Mouse (Mus musculus) limb, embryonic 15.5 days (tissue): ENCODE measurements around the gene Ppm1e. TPM values are rescaled to one million over a fixed set of nuclear protein-coding genes. Genes with fewer than 3 reads are reported as not detected.

Experiments
- ATAC-seq: fragments of 200-750 bp; cut with Nextera tagmentation; 2 replicates; pipeline ENCODE4 v1.8.0; 2017; ENCODE audit warnings: low read depth, moderate TSS enrichment; ENCODE audit not compliant: insufficient number of reproducible peaks, low FRiP score, low TSS enrichment
- H3K27ac ChIP-seq: fragments of 300-500 bp; sonication (generic); 2 replicates; pipeline ENCODE4 v1.5.1; 2015; ENCODE audit warnings: moderate library complexity, mild to moderate bottlenecking, inconsistent platforms
- H3K27me3 ChIP-seq: fragments of 300-500 bp; sonication (generic); 2 replicates; pipeline ENCODE4 v1.6.1; 2015; ENCODE audit warnings: inconsistent platforms
- H3K36me3 ChIP-seq: fragments of 300-500 bp; sonication (generic); 2 replicates; pipeline ENCODE4 v1.6.1; 2015; ENCODE audit warnings: inconsistent platforms
- H3K4me1 ChIP-seq: fragments of 300-500 bp; sonication (generic); 2 replicates; pipeline ENCODE4 v1.6.1; 2015; ENCODE audit warnings: inconsistent platforms
- H3K4me2 ChIP-seq: fragments of 300-500 bp; sonication (generic); 2 replicates; pipeline ENCODE4 v1.6.1; 2015; ENCODE audit warnings: mild to moderate bottlenecking, inconsistent platforms
- H3K4me3 ChIP-seq: fragments of 300-500 bp; sonication (generic); 2 replicates; pipeline ENCODE4 v1.5.1; 2015; ENCODE audit warnings: mild to moderate bottlenecking, inconsistent platforms
- H3K9ac ChIP-seq: fragments of 300-500 bp; sonication (generic); 2 replicates; pipeline ENCODE4 v1.6.1; 2015; ENCODE audit warnings: inconsistent platforms
- H3K9me3 ChIP-seq: fragments of 300-500 bp; sonication (generic); 2 replicates; pipeline ENCODE4 v1.6.1; 2016; ENCODE audit warnings: inconsistent platforms
- WGBS: fragments of 180-500 bp; shearing (Covaris S2); methylation state at CpG from one replicate; pipeline ENCODE4 v1.1.7; 2015; 5-methylcytosine and 5-hydroxymethylcytosine counted together
- polyA plus RNA-seq: library from polyadenylated mRNA; unstranded; fragments of >200 nt; fragmentation: Nextera tagmentation; extraction: Ambion mirVana; gene quantifications from 2 replicates; pipeline ENCODE4 v1.2.1, GENCODE M21; 2015

Gene Ppm1e
- polyA plus RNA-seq, 1 experiment from 2014 or later = 2.3 TPM

GRCm38 (mm10) chr11:87246107-87246651, 112.6 kb downstream of the Ppm1e start:
- Histone ChIP-seq H3K27me3 (peaks cover 15% of the 10 kb centered on the region; the same call in 1 of the 2 replicates), H3K9me3 (no peaks in the 10 kb centered on the region), H3K9ac (no peak overlapping the region), H3K27ac (no peak overlapping the region), H3K4me2 (no peak overlapping the region), H3K36me3 (no peaks in the 10 kb centered on the region), H3K4me3 (no peak overlapping the region), H3K4me1 (peaks cover 14% of the 10 kb centered on the region)
- 27% methylated on average over 4 of the region's 4 CpGs for WGBS
- ATAC-seq = no peak

- peaks cover 14% of the 10 kb centered on the region for H3K4me1 ChIP-seq
- H3K9ac ChIP-seq = no peak overlapping the region
- no peak overlapping the region for H3K27ac ChIP-seq
- no peak overlapping the region for H3K4me2 ChIP-seq
- no peaks in the 10 kb centered on the region for H3K36me3 ChIP-seq
- no peak overlapping the region for H3K4me3 ChIP-seq
- no peak for ATAC-seq
- H3K27me3 ChIP-seq = peaks cover 13% of the 10 kb centered on the region; the same call in 1 of the 2 replicates
- WGBS = 60% methylated on average over 9 of the region's 9 CpGs
- H3K9me3 ChIP-seq = no peaks in the 10 kb centered on the region
Observed at GRCm38 (mm10) chr11:87245171-87245840, 113.5 kb downstream of the Ppm1e start.

DNA sequence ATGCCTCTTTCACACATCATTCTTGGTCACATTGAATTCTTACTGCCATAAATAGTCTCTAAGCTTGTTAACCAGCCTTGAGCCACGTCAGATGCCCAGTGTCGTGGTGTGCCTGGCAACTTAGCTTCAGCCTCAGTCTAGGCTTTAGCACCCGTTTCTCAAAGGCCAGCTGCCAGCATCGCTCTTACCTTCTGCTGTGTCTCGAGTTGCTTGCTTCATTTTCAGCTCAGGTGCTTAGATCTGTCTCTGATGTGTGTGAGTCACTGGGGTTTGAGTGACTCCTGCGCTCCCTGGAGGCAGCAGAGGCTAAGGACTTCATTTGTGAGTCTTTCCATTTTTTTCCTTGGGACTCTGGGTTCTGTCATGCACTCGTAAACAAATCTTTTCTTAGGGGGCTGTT, 117.6 kb downstream of the Ppm1e start:
- H3K4me3 ChIP-seq = no peak overlapping the region
- peaks cover 8% of the 10 kb centered on the region for H3K4me1 ChIP-seq
- 61% methylated on average over 7 of the region's 7 CpGs for WGBS
- no peak overlapping the region for H3K4me2 ChIP-seq
- ATAC-seq = no peak
- no peaks in the 10 kb centered on the region; the same call in 1 of the 2 replicates for H3K36me3 ChIP-seq
- no peak overlapping the region for H3K27ac ChIP-seq
- H3K27me3 ChIP-seq = peaks cover 3% of the 10 kb centered on the region; the same call in 1 of the 2 replicates
- H3K9ac ChIP-seq = no peak overlapping the region
- H3K9me3 ChIP-seq = no peaks in the 10 kb centered on the region

DNA sequence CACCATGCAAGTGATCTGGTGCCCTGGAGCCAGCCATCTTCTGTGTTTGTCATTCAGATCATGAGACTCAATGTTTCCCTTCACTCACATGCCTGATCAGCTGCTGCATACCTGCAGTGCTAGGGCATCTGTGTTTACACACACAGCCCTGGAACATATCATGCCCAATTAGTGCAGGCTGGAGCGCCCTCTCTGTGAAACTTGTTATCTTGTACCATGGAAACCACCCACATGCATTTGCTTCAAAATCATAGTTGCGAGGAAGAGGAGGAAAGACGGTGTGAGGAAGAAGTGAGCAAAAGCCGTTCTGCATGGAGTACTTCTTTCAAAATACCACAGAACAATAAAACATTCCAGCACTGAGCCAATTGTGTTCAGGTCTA, 118.0 kb downstream of the Ppm1e start:
- Histone ChIP-seq H3K4me1 (peaks cover 4% of the 10 kb centered on the region), H3K9me3 (no peaks in the 10 kb centered on the region), H3K36me3 (no peaks in the 10 kb centered on the region; the same call in 1 of the 2 replicates), H3K9ac (no peak overlapping the region), H3K4me3 (no peak overlapping the region), H3K27me3 (peaks cover 3% of the 10 kb centered on the region; the same call in 1 of the 2 replicates), H3K4me2 (no peak overlapping the region), H3K27ac (no peak overlapping the region)
- ATAC-seq = no peak
- 85% methylated on average over 4 of the region's 4 CpGs for WGBS

DNA sequence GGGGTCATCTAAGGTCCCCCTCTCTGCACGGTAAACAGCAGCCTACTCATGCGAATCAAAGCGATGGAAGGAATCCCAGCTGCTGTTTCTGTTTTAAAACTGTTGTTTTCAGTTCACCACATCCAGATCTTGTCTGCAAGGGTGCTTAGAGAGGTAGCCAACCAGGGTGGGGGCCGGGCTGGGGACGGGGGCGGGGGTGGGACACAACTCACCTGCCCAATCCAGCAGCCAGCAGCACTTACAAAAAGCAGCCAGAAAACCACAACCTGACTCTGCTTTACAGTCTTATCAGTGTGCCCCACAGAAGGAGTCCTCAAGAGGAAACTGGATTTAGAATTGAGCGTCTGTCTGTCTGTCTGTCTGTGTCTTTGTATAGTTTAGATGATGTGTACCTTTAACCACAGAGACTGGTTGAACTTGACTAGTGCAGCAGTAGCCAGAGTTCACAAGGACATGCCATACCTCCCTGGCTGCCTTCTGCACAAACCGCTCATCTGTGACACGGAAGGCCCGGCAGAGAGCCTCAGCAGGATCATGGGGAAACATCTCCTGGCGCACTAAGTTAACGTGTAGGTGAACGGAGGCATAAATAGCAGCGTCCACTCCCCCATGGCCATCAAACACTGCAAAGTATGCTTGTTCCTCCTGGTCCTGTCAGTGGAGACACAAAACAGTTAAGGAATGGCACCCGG, 118.5 kb downstream of the Ppm1e start:
- WGBS = 90% methylated on average over 15 of the region's 15 CpGs
- H3K4me2 ChIP-seq = no peak overlapping the region
- no peaks in the 10 kb centered on the region; the same call in 1 of the 2 replicates for H3K36me3 ChIP-seq
- no peak for ATAC-seq
- peaks cover 3% of the 10 kb centered on the region; the same call in 1 of the 2 replicates for H3K27me3 ChIP-seq
- H3K27ac ChIP-seq = no peak overlapping the region
- H3K4me1 ChIP-seq = no peaks in the 10 kb centered on the region
- H3K9me3 ChIP-seq = no peaks in the 10 kb centered on the region
- H3K4me3 ChIP-seq = no peak overlapping the region
- H3K9ac ChIP-seq = no peak overlapping the region

GRCm38 (mm10) chr11:87238891-87239530, 119.8 kb downstream of the Ppm1e start:
- H3K9ac ChIP-seq = no peak overlapping the region

DNA sequence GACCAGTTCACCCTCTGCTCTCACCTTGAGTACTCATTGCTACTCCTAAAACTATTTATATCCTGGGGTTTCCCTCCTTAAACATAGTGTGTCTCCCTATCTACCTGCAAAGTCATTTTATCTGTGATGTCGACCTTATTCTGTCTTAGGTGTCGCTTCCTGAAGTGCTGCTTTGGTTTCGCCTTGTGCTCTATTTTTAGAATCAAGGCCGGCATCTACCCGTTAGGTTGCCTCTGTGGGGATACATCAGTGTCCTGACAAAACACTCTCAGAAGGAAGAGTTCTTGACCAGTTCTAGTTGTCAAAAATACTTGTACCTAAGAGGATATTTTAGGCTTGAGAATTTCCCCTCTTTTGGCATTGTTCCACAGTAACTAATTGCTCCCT, 123.3 kb downstream of the Ppm1e start:
- Histone ChIP-seq H3K9me3 (no peaks in the 10 kb centered on the region), H3K27me3 (no peaks in the 10 kb centered on the region), H3K4me1 (no peaks in the 10 kb centered on the region), H3K9ac (no peak overlapping the region), H3K36me3 (peaks cover 5% of the 10 kb centered on the region; the same call in 1 of the 2 replicates), H3K4me3 (no peak overlapping the region), H3K27ac (no peak overlapping the region), H3K4me2 (no peak overlapping the region)
- 76% methylated on average over 5 of the region's 5 CpGs for WGBS
- no peak for ATAC-seq

More at GRCm38 (mm10) chr11:87238891-87239530, 119.8 kb downstream of the Ppm1e start:
- Histone ChIP-seq H3K27ac (no peak overlapping the region), H3K27me3 (peaks cover 1% of the 10 kb centered on the region; the same call in 1 of the 2 replicates), H3K4me2 (no peak overlapping the region), H3K9me3 (no peaks in the 10 kb centered on the region), H3K4me1 (no peaks in the 10 kb centered on the region), H3K4me3 (no peak overlapping the region), H3K36me3 (peaks cover 5% of the 10 kb centered on the region; the same call in 1 of the 2 replicates)
- no peak for ATAC-seq
- 85% methylated on average over 7 of the region's 7 CpGs for WGBS

GRCm38 (mm10) chr11:87234743-87235485, 123.9 kb downstream of the Ppm1e start:
- Histone ChIP-seq H3K9ac (no peak overlapping the region), H3K27ac (no peak overlapping the region), H3K27me3 (no peaks in the 10 kb centered on the region), H3K9me3 (no peaks in the 10 kb centered on the region), H3K36me3 (peaks cover 5% of the 10 kb centered on the region; the same call in 1 of the 2 replicates), H3K4me3 (no peak overlapping the region), H3K4me2 (no peak overlapping the region), H3K4me1 (no peaks in the 10 kb centered on the region)
- no peak for ATAC-seq
- 87% methylated on average over 12 of the region's 12 CpGs for WGBS

- ATAC-seq = no peak
- no peak overlapping the region for H3K9ac ChIP-seq
- 89% methylated on average over 5 of the region's 5 CpGs for WGBS
- H3K4me3 ChIP-seq = no peak overlapping the region
- no peak overlapping the region for H3K4me2 ChIP-seq
- H3K27me3 ChIP-seq = no peaks in the 10 kb centered on the region
- peaks cover 5% of the 10 kb centered on the region; the same call in 1 of the 2 replicates for H3K36me3 ChIP-seq
- no peak overlapping the region for H3K27ac ChIP-seq
- H3K4me1 ChIP-seq = no peaks in the 10 kb centered on the region
- H3K9me3 ChIP-seq = no peaks in the 10 kb centered on the region
Observed at GRCm38 (mm10) chr11:87233377-87233776, 125.4 kb downstream of the Ppm1e start.

DNA sequence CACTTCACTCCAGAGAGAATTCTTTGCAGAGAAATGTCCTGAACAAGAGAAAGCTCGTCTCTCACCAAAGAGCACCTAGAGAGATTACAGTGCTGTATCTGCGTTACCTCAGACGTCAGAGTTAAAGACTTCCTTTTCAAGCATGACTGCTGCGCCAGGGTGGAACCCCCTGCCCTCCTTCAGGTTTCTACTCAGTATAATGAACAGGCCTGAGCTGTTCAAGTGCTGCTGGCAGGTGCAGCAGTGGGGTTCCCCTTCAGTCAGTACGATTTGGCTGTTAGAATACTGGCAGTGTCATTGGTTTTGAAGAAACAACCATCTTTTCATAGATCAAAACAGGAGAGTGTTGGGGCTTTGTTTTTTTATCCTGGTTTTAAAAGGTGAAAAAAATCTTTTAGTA, 131.8 kb downstream of the Ppm1e start:
- no peak overlapping the region for H3K4me2 ChIP-seq

GRCm38 (mm10) chr11:87222686-87223085, 136.1 kb downstream of the Ppm1e start:
- no peak for ATAC-seq
- Histone ChIP-seq H3K36me3 (peaks cover 19% of the 10 kb centered on the region), H3K4me1 (no peaks in the 10 kb centered on the region), H3K9ac (no peak overlapping the region), H3K4me2 (no peak overlapping the region), H3K27me3 (no peaks in the 10 kb centered on the region), H3K4me3 (no peak overlapping the region), H3K27ac (no peak overlapping the region), H3K9me3 (no peaks in the 10 kb centered on the region)
- 89% methylated on average over 3 of the region's 3 CpGs for WGBS

More for the DNA sequence above, 131.8 kb downstream of the Ppm1e start:
- Histone ChIP-seq H3K4me1 (no peaks in the 10 kb centered on the region), H3K36me3 (peaks cover 5% of the 10 kb centered on the region), H3K27me3 (no peaks in the 10 kb centered on the region), H3K27ac (no peak overlapping the region), H3K9me3 (no peaks in the 10 kb centered on the region), H3K4me3 (no peak overlapping the region), H3K9ac (no peak overlapping the region)
- WGBS = 75% methylated on average over 5 of the region's 5 CpGs
- ATAC-seq = no peak
